Mouse (Mus musculus) left cerebral cortex, adult 2 months (tissue): ENCODE measurements at regions not wholly inside any gene's neighbourhood (a gene's known extent, or its start where the extent isn't known, plus 50 kb on each side); places are given as distances from the start of the nearest gene placed in this dataset.

Experiments
- DNase-seq, 2 experiments: peaks; one replicate each; pipeline ENCODE4 v3.0.0; 2021 to 2022; ENCODE audit warnings: low spot score in 2 of 2, mixed read lengths in 1 of 2; ENCODE audit errors: extremely low spot score in 1 of 2
- H3K27ac ChIP-seq: fragments of 200-600 bp; 2 replicates; pipeline ENCODE4 v1.8.1; 2022
- H3K4me3 ChIP-seq: fragments of 200-600 bp; 2 replicates; pipeline ENCODE4 v1.8.1; 2022
- CTCF ChIP-seq: fragments of 200-600 bp; IDR thresholded peaks from 2 replicates; pipeline ENCODE4 v1.8.1; 2022; ENCODE audit warnings: antibody characterized with exemption, mild to moderate bottlenecking, moderate library complexity
- intact Hi-C: fragments of 180-260 bp; cut with DNase I; formaldehyde crosslinking; loops from one replicate; pipeline ENCODE4 v1.15.1; 2025

GRCm38 (mm10) chr11:86859864-86860528 is 52.5 kb upstream of the Dhx40 start:
- intact Hi-C loops: no loop called here

GRCm38 (mm10) chr11:86859236-86859817 is 51.8 kb upstream of the Dhx40 start:
- no peak for DNase-seq
- Histone ChIP-seq H3K27ac (no peak overlapping the region), H3K4me3 (no peak overlapping the region)
- no peak for TF ChIP-seq CTCF
- intact Hi-C loops: no loop called here

More at GRCm38 (mm10) chr11:86859864-86860528, 52.5 kb upstream of the Dhx40 start:
- no peak for DNase-seq
- no peak overlapping the region for H3K4me3 ChIP-seq
- TF ChIP-seq CTCF: no peak
- no peak overlapping the region for H3K27ac ChIP-seq

GRCm38 (mm10) chr11:86858211-86858610 is 50.7 kb upstream of the Dhx40 start:
- DNase-seq: no peak
- no peak for TF ChIP-seq CTCF
- intact Hi-C loops: no loop called here
- Histone ChIP-seq H3K4me3 (no peak overlapping the region), H3K27ac (no peak overlapping the region)
